Mouse (Mus musculus): ENCODE data around the gene Secisbp2.

DNA sequence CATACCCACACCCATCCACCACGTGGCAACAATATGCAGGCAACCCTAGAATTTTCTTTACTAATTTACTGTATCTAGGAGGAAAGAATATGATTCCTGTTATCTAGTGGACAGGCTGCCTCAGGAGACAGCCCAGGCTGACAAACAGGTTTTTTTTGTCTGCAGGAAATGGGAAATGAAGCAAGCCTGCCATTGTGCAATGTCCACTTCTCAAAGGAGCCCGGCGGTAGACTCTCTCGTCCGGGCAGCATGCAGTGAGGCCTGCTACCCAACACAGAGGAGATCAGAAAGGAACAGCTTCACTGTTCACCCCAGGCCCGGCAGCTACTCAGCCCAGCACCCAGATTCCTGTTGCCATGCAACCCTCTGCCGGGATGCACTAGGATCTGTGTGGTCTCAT, 59.2 kb downstream of the Secisbp2 start:
- no peak for TF ChIP-seq CTCF (IDR thresholded peaks at IDR 0.05; ENCODE audit: low read depth, low read length)
- TF ChIP-seq POLR2A (IDR thresholded peaks at IDR 0.05; ENCODE audit: borderline replicate concordance, low read depth, low read length) = no peak
